ENCODE assay signal across 8 mouse cellular contexts in the genomic region with DNA sequence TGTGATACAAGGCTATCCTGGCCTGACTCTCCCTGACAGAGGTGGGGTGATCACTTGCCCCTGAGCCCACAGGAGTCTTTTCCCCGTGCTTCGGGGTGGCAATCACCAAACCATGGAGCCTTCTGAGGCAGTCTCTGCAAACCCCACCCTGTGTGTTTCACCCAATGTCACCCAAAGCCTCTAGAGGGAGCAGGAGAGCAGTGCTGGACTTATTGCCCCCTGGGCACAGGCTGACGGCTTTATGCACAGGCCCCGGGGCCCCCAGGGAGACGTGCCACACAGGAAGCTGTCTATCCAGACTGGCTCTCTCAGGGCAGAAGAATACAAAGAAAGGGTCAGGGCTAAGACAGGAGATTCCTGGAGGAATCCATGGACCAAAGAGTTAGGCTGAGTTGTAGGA. TPM values are rescaled to one million over a fixed set of nuclear protein-coding genes. Genes with fewer than 3 reads are reported as not detected.
DNase-seq lines count a peak whose midpoint lies in the region; ATAC-seq and TF ChIP-seq lines count a peak whose summit lies in the region.

No protein-coding gene starts in this region.

- TF ChIP-seq POLR2A in ES-Bruce4 (IDR thresholded peaks at IDR 0.05; ENCODE audit: insufficient read depth, low read length): no peak

- H3K27me3 ChIP-seq in hindbrain, embryonic 11.5 days (ENCODE audit: control insufficient read depth, insufficient read depth, low read length): no peaks in the 10 kb centered on the region
- H3K27me3 ChIP-seq in hindbrain, embryonic 12.5 days: 0 out of 2 replicates have a peak, but pooled peaks cover 2% of the 10 kb centered on the region
- no peaks in the 10 kb centered on the region for H3K27me3 ChIP-seq in ES-Bruce4 (ENCODE audit: control insufficient read depth, insufficient read depth, low read length, poor library complexity, severe bottlenecking)
- no peaks in the 10 kb centered on the region for H3K27me3 ChIP-seq in lung, embryonic 15.5 days
- no peaks in the 10 kb centered on the region for H3K27me3 ChIP-seq in hindbrain, embryonic 16.5 days (replicated peaks; ENCODE audit: control insufficient read depth, insufficient read depth, low read length)

- H3K27ac ChIP-seq in hindbrain, embryonic 11.5 days (ENCODE audit: low read depth, low read length): no peak overlapping the region
- H3K27ac ChIP-seq in hindbrain, embryonic 12.5 days: no peak overlapping the region
- no peak overlapping the region for H3K27ac ChIP-seq in ES-Bruce4 (ENCODE audit: insufficient read depth, low read length)
- H3K27ac ChIP-seq in lung, embryonic 15.5 days: 0 out of 2 replicates have a peak overlapping the region, but pooled peaks have one; percentile 5
- no peak overlapping the region for H3K27ac ChIP-seq in hindbrain, embryonic 16.5 days (ENCODE audit: low read depth, low read length)

- peak; percentile 25 for DNase-seq in hindbrain, embryonic 11.5 days (ENCODE audit: low spot score)
- DNase-seq in thymus, postnatal 14 days: peak; percentile 68
- DNase-seq in left cerebral cortex, adult 9 months (ENCODE audit: low spot score in 2 of 2): no peak

- ATAC-seq in hindbrain, embryonic 11.5 days (ENCODE audit: low FRiP score): no peak
- no peak for ATAC-seq in hindbrain, embryonic 12.5 days (ENCODE audit: low FRiP score)
- peak; percentile 67 for ATAC-seq in erythroblast, adult 5-6 weeks (replicated peaks; ENCODE audit: low FRiP score, poor library complexity, severe bottlenecking)
- no peak for ATAC-seq in lung, embryonic 15.5 days (ENCODE audit: borderline replicate concordance, extremely low read depth, low FRiP score, low TSS enrichment)
- ATAC-seq in hindbrain, embryonic 16.5 days: no peak

- no peak for TF ChIP-seq EP300 in ES-Bruce4 (IDR thresholded peaks at IDR 0.05; ENCODE audit: insufficient read depth, low read depth, low read length)

- 60% methylated on average over 5 of the region's 5 CpGs for WGBS in hindbrain, embryonic 11.5 days
- 59% methylated on average over 5 of the region's 5 CpGs for WGBS in hindbrain, embryonic 12.5 days
- WGBS in lung, embryonic 15.5 days: 71% methylated on average over 5 of the region's 5 CpGs
- WGBS in hindbrain, embryonic 16.5 days: 59% methylated on average over 5 of the region's 5 CpGs

- H3K4me1 ChIP-seq in hindbrain, embryonic 11.5 days (replicated peaks; ENCODE audit: control insufficient read depth, insufficient read depth, low read length): no peaks in the 10 kb centered on the region
- H3K4me1 ChIP-seq in hindbrain, embryonic 12.5 days: no peaks in the 10 kb centered on the region
- no peaks in the 10 kb centered on the region for H3K4me1 ChIP-seq in ES-Bruce4 (ENCODE audit: control insufficient read depth, insufficient read depth, low read length)
- peaks cover 34% of the 10 kb centered on the region for H3K4me1 ChIP-seq in lung, embryonic 15.5 days
- no peaks in the 10 kb centered on the region for H3K4me1 ChIP-seq in hindbrain, embryonic 16.5 days (ENCODE audit: control insufficient read depth, insufficient read depth, low read depth, low read length)

- H3K4me3 ChIP-seq in hindbrain, embryonic 11.5 days (ENCODE audit: low read depth, low read length): no peak overlapping the region
- H3K4me3 ChIP-seq in hindbrain, embryonic 12.5 days: no peak overlapping the region
- no peak overlapping the region for H3K4me3 ChIP-seq in ES-Bruce4 (ENCODE audit: low read depth, low read length)
- H3K4me3 ChIP-seq in lung, embryonic 15.5 days: no peak overlapping the region
- H3K4me3 ChIP-seq in hindbrain, embryonic 16.5 days (ENCODE audit: low read length): no peak overlapping the region

- H3K9ac ChIP-seq in hindbrain, embryonic 11.5 days (ENCODE audit: low read depth, low read length): no peak overlapping the region
- no peak overlapping the region for H3K9ac ChIP-seq in hindbrain, embryonic 12.5 days
- no peak overlapping the region for H3K9ac ChIP-seq in ES-Bruce4 (ENCODE audit: low read depth, poor library complexity, severe bottlenecking)
- no peak overlapping the region for H3K9ac ChIP-seq in lung, embryonic 15.5 days
- H3K9ac ChIP-seq in hindbrain, embryonic 16.5 days (ENCODE audit: low read depth, low read length): no peak overlapping the region

- H3K36me3 ChIP-seq in hindbrain, embryonic 11.5 days (ENCODE audit: control insufficient read depth, insufficient read depth, low read length): no peaks in the 10 kb centered on the region
- H3K36me3 ChIP-seq in hindbrain, embryonic 12.5 days: no peaks in the 10 kb centered on the region
- H3K36me3 ChIP-seq in ES-Bruce4 (ENCODE audit: control insufficient read depth, insufficient read depth, low read length, poor library complexity, severe bottlenecking): no peaks in the 10 kb centered on the region
- no peaks in the 10 kb centered on the region for H3K36me3 ChIP-seq in lung, embryonic 15.5 days
- no peaks in the 10 kb centered on the region for H3K36me3 ChIP-seq in hindbrain, embryonic 16.5 days (ENCODE audit: control insufficient read depth, insufficient read depth, low read length)

- no peak overlapping the region for H3K4me2 ChIP-seq in hindbrain, embryonic 11.5 days (replicated peaks; ENCODE audit: low read depth, low read length)
- no peak overlapping the region for H3K4me2 ChIP-seq in hindbrain, embryonic 12.5 days (replicated peaks)
- H3K4me2 ChIP-seq in lung, embryonic 15.5 days: no peak overlapping the region
- H3K4me2 ChIP-seq in hindbrain, embryonic 16.5 days (ENCODE audit: low read length): no peak overlapping the region

- TF ChIP-seq CTCF in ES-Bruce4 (IDR thresholded peaks at IDR 0.05; ENCODE audit: low read depth, low read length): peak; percentile 64

- H3K9me3 ChIP-seq in hindbrain, embryonic 11.5 days (ENCODE audit: control insufficient read depth, low read length): no peaks in the 10 kb centered on the region
- H3K9me3 ChIP-seq in hindbrain, embryonic 12.5 days (replicated peaks): no peaks in the 10 kb centered on the region
- H3K9me3 ChIP-seq in ES-Bruce4 (replicated peaks; ENCODE audit: control insufficient read depth, insufficient read depth, low read length, poor library complexity, severe bottlenecking): no peaks in the 10 kb centered on the region
- no peaks in the 10 kb centered on the region for H3K9me3 ChIP-seq in lung, embryonic 15.5 days
- H3K9me3 ChIP-seq in hindbrain, embryonic 16.5 days (ENCODE audit: control insufficient read depth, low read length): no peaks in the 10 kb centered on the region

RNA-seq across cellular contexts. Expression of a gene that starts 9.1 kb away (rescaled TPM):
- 2.6 and 6.2 TPM in 2 replicates for polyA plus RNA-seq in hindbrain, embryonic 11.5 days (2014; fragmentation: Nextera tagmentation; extraction: Ambion mirVana)
- 4.0 and 4.7 TPM in 2 replicates for polyA plus RNA-seq in hindbrain, embryonic 12.5 days (2016; fragmentation: Nextera tagmentation; extraction: Ambion mirVana)
- 76.2 and 86.3 TPM in 2 replicates for polyA plus RNA-seq in ES-Bruce4 (2011; ENCODE audit: insufficient read depth, insufficient read length, low read depth, missing spikeins)
- 8.8 and 14.8 TPM in 2 replicates for total RNA-seq in erythroblast, adult 5-6 weeks (2015; ENCODE audit: low replicate concordance)
- 5.7 and 11.3 TPM in 2 replicates for total RNA-seq in erythroblast, adult 5-6 weeks (2017; ENCODE audit: low replicate concordance)
- 5.1 and 6.2 TPM in 2 replicates for polyA plus RNA-seq in lung, embryonic 15.5 days (2015; fragmentation: Nextera tagmentation; extraction: Ambion mirVana)
- polyA plus RNA-seq in hindbrain, embryonic 16.5 days (2015; fragmentation: Nextera tagmentation; extraction: Ambion mirVana): 3.7 and 3.8 TPM in 2 replicates

Comparison
In these comparisons a context has a peak if more than half of its experiments do, and no peak if none do; other contexts are left out.
1. DNase-seq: peak in hindbrain, embryonic 11.5 days (single experiment) and thymus, postnatal 14 days (single experiment); none in left cerebral cortex, adult 9 months (0 of 2).
2. RNA of a gene that starts 9.1 kb away (polyA plus RNA-seq): 76.2 to 86.3 TPM in ES-Bruce4; 2.6 to 6.2 TPM in hindbrain, embryonic 11.5 days, 5.1 to 6.2 TPM in lung, embryonic 15.5 days, 4.0 to 4.7 TPM in hindbrain, embryonic 12.5 days and 3.7 to 3.8 TPM in hindbrain, embryonic 16.5 days; every median in the first group is over 10 times any median in the second.